Mouse (Mus musculus) Patski (cell line): Measurements from ENCODE around the gene Stard10. TPM values are rescaled to one million over a fixed set of nuclear protein-coding genes. Genes with fewer than 3 reads are reported as not detected.

Experiments used
- ATAC-seq: fragments of 100-300 bp; one replicate; pipeline ENCODE4 v1.8.0; 2021
- CTCF ChIA-PET: fragments of 350-600 bp; sonication (Branson Sonifier 250); formaldehyde crosslinking; loops from one replicate; lab custom pipeline; 2022; ENCODE audit warnings: inconsistent platforms; lab: Charles Lee
- POLR2A ChIA-PET: fragments of 350-600 bp; sonication (Branson Sonifier 250); formaldehyde crosslinking; loops from one replicate; lab custom pipeline; 2022; ENCODE audit warnings: antibody characterized with exemption, inconsistent platforms; lab: Charles Lee
- DNase-seq: peaks from one replicate; pipeline ENCODE4 v3.0.0-alpha.2; 2011; ENCODE audit warnings: low read depth, low spot score
- H3K27me3 ChIP-seq: fragments of 371-371 bp; one replicate; pipeline ENCODE4 v1.5.1; 2021
- CTCF ChIP-seq: fragments of 100-300 bp; IDR thresholded peaks from one replicate; pipeline ENCODE4 v1.5.1; 2021
- in situ Hi-C: fragments of 300-500 bp; cut with MboI; formaldehyde crosslinking; loops from 3 replicates; pipeline ENCODE4 v1.11.1; 2018; ENCODE audit warnings: low pct_unique_long_range_greater_than_20kb, mixed read lengths
- polyA plus RNA-seq: library from polyadenylated mRNA; unstranded; gene quantifications from one replicate; pipeline ENCODE4 v1.2.3, GENCODE M21; 2021

Stard10 gene
- polyA plus RNA-seq, 1 experiment from 2014 or later = 68.5 TPM

DNA sequence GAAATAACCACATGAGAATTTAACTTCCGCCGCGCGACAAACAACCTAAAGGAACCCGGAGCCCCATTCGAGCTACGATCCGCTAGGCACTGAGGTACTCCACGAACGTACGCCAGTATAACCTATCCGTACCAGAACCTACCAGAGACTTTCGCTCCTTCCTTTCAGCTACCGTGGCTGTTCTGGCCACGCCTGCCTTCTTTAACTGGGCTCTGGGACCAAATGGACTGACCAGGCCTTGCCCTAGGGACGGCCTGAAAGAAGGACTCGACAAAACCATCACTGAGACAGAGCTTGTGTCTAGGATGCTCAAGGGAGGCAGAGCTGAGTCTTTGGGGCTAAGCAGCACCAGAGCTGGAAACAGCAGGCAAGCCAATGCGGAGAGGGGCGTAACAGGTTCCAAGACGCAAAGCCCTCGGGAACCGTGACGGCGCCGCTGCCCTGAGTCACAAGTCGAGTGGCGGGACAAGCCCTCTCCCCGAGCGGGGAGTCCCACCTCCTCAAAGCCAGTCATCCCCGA, 15.5 kb upstream of the Stard10 start:
- ChIA-PET CTCF (interaction anchor here (1.1 to 2.8 kb wide), 2 partner anchors 10 to 13 kb away, joined by 3 to 18 read pairs; no protein-coding TSS in a partner anchor), POLR2A (interaction anchor here (0.6 to 1.5 kb wide), 5 partner anchors 10 to 337 kb away, joined by 3 to 4 read pairs (median 3); no protein-coding TSS in a partner anchor)
- TF ChIP-seq CTCF = no peak
- DNase-seq (no peak), ATAC-seq (peak; percentile 58)
- in situ Hi-C loops = no loop called here
- no peaks in the 10 kb centered on the region for H3K27me3 ChIP-seq

DNA sequence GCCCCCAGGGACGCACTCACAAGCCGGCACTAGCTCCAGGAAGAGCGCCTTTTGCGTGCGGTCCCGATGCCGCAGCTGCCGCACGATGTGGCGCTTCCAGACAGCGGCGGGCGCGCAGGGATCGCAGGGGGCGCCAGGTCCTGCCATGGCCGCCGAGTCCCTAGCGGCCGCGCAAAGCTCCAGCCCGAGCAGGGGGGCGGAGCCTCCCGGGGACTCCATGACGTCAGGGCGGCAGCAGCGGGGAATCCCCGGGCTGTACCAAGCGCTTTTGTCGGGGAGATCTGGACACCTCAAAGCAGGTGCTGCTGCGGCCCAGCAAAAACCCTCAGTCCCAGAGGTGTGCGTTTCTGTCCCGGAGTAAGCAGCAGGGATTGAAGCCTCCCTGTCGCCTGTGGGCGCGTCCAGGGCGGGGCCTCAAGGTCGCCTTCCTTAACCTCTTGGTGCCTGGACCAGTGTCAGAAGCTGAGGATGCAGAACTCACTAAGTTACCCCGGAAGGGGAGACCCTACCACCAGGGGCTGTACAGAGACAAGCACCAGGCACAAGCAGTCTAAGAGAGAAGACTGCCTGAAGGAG, 14.9 kb upstream of the Stard10 start, which contains the start of gene Atg16l2:
TSS of gene Atg16l2 (minus strand) at position 371 of the 576 bp plus-strand sequence.
- no peaks in the 10 kb centered on the region for H3K27me3 ChIP-seq
- in situ Hi-C loops = no loop called here
- CTCF ChIA-PET = interaction anchor here (1.0 to 2.8 kb wide), 4 partner anchors 9 to 68 kb away, joined by 3 to 18 read pairs (median 3); no protein-coding TSS in a partner anchor
- TF ChIP-seq CTCF = no peak
- ATAC-seq (peak; percentile 90), DNase-seq (peak; percentile 80)
- POLR2A ChIA-PET = interaction anchor here (0.6 to 1.5 kb wide), 8 partner anchors 9 to 338 kb away, joined by 3 to 4 read pairs (median 3); no protein-coding TSS in a partner anchor

- no peak for ATAC-seq
- H3K27me3 ChIP-seq = no peaks in the 10 kb centered on the region
- in situ Hi-C loops = no loop called here
- ChIA-PET POLR2A (interaction anchor here (0.7 to 1.2 kb wide), 5 partner anchors 8 to 339 kb away, joined by 3 read pairs; no protein-coding TSS in a partner anchor), CTCF (interaction anchor here (1.0 to 2.8 kb wide), 3 partner anchors 8 to 67 kb away, joined by 3 to 18 read pairs (median 3); no protein-coding TSS in a partner anchor)
- DNase-seq = no peak
- no peak for TF ChIP-seq CTCF
Measured at GRCm38 (mm10) chr7:101302691-101303090, 14.2 kb upstream of the Stard10 start.

GRCm38 (mm10) chr7:101306841-101307240, 10.0 kb upstream of the Stard10 start:
- no peak for TF ChIP-seq CTCF
- DNase-seq = no peak
- in situ Hi-C loops = no loop called here
- ChIA-PET CTCF (interaction anchor here (3.1 kb wide), 1 partner anchor 18 kb away, joined by 13 read pairs; no protein-coding TSS in a partner anchor), POLR2A (no interaction called here)
- ATAC-seq = no peak
- H3K27me3 ChIP-seq = no peaks in the 10 kb centered on the region

- DNase-seq (no peak), ATAC-seq (no peak)
- in situ Hi-C loops = loop anchor here (5.0 kb wide), 1 partner anchor 62 kb away; no protein-coding TSS in a partner anchor
- ChIA-PET CTCF (interaction anchor here (0.9 to 2.6 kb wide), 8 partner anchors 8 to 249 kb away, joined by 3 to 29 read pairs (median 10); partner anchors contain the start of gene Atg16l2), POLR2A (no interaction called here)
- no peaks in the 10 kb centered on the region for H3K27me3 ChIP-seq
- no peak for TF ChIP-seq CTCF
Measured at GRCm38 (mm10) chr7:101309985-101310326, 6.9 kb upstream of the Stard10 start.

DNA sequence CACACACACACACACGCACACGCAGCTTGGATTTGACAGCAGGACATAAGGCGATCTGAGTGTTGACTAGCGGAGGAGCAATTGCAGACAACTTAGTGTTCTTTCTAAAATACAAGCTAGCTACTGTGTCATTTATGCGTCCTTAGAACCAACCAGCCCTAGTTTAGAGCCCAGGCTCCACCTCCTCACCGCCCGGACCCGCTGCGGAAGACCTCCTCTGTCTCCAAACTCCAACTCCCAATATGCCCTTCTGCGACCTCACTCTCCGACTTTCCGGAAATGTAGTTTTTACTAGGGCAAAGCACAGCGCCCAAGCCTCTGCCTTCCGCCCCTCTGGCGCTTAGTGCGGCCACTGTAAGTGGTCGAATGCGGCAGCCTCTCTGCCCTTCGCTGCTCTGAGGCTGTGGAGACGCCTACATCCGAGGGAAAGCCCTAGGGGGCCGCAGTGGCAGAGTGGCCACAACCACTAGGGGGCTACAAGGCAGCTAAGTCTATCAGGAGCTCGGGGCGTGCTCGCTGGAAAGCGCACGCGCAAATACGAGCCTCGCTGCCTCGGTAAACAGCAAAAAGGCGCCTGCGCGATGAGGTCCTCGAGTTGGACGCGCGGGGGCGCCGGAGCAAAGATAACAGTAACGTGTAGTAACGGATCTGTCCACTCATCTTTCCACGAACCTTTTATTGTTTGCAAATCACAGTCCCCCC, 6.4 kb upstream of the Stard10 start:
- POLR2A ChIA-PET = interaction anchor here (0.6 to 1.2 kb wide), 6 partner anchors 8 to 92 kb away, joined by 3 to 9 read pairs (median 4); partner anchors contain the start of gene Atg16l2
- H3K27me3 ChIP-seq = no peaks in the 10 kb centered on the region
- peak; percentile 100 for TF ChIP-seq CTCF
- DNase-seq = peak; percentile 86
- ATAC-seq = peak; percentile 92
- in situ Hi-C loops = loop anchor here (5.0 kb wide), 1 partner anchor 62 kb away; no protein-coding TSS in a partner anchor
- CTCF ChIA-PET = interaction anchor here (0.9 to 2.6 kb wide), 25 partner anchors 9 to 306 kb away, joined by 3 to 29 read pairs (median 7); partner anchors contain the start of gene Atg16l2

GRCm38 (mm10) chr7:101311061-101311460, 5.8 kb upstream of the Stard10 start:
- ATAC-seq = no peak
- DNase-seq = no peak
- in situ Hi-C loops = loop anchor here (5.0 kb wide), 1 partner anchor 61 kb away; no protein-coding TSS in a partner anchor
- TF ChIP-seq CTCF = no peak
- ChIA-PET CTCF (interaction anchor here (0.9 to 2.6 kb wide), 25 partner anchors 9 to 306 kb away, joined by 3 to 29 read pairs (median 7); partner anchors contain the start of gene Atg16l2), POLR2A (interaction anchor here (0.6 to 1.2 kb wide), 6 partner anchors 9 to 92 kb away, joined by 3 to 9 read pairs (median 4); partner anchors contain the start of gene Atg16l2)
- H3K27me3 ChIP-seq = no peaks in the 10 kb centered on the region

- in situ Hi-C loops = loop anchor here (5.0 kb wide), 1 partner anchor 59 kb away; no protein-coding TSS in a partner anchor
- CTCF ChIA-PET = no interaction called here
- no peak for TF ChIP-seq CTCF
- no peaks in the 10 kb centered on the region for H3K27me3 ChIP-seq
- POLR2A ChIA-PET = no interaction called here
- DNase-seq = no peak
- no peak for ATAC-seq
Measured at GRCm38 (mm10) chr7:101313033-101313432, 3.9 kb upstream of the Stard10 start.

GRCm38 (mm10) chr7:101314396-101314795, 2.5 kb upstream of the Stard10 start:
- in situ Hi-C loops = loop anchor here (5.0 kb wide), 1 partner anchor 58 kb away; no protein-coding TSS in a partner anchor
- TF ChIP-seq CTCF = no peak
- ChIA-PET CTCF (no interaction called here), POLR2A (no interaction called here)
- no peaks in the 10 kb centered on the region for H3K27me3 ChIP-seq
- no peak for DNase-seq
- no peak for ATAC-seq

DNA sequence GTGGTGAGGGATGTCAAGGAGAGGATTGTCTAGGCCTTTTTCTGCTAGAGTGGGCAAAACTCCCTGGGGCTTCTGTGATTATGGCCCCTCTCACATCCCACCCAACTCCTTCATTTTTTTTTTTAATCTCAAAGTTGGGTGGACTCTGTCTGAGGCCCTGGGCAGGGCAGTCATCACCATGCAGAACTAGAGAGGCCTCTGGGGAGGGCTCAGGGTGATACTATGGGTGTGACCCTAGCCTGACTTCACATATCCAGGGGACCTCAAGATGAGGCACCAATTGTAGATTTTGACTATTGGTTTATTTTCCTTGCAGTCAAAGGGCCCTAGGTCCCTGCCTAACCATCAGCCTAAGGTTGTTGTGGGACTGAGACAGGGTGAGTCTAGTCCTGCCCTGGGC, 1.2 kb upstream of the Stard10 start:
- in situ Hi-C loops = no loop called here
- CTCF ChIA-PET = no interaction called here
- H3K27me3 ChIP-seq = no peaks in the 10 kb centered on the region
- POLR2A ChIA-PET = no interaction called here
- no peak for ATAC-seq
- no peak for TF ChIP-seq CTCF
- no peak for DNase-seq
